Mouse (Mus musculus) right cerebral cortex, postnatal 14 days (tissue): ENCODE data around the gene Dtd2.
A peak's percentile ranks its signal among the peaks of the same experiment; 100 is the strongest.

Experiments used
- DNase-seq: peaks from one replicate; pipeline ENCODE4 v3.0.0; 2022

Dtd2 gene

DNA sequence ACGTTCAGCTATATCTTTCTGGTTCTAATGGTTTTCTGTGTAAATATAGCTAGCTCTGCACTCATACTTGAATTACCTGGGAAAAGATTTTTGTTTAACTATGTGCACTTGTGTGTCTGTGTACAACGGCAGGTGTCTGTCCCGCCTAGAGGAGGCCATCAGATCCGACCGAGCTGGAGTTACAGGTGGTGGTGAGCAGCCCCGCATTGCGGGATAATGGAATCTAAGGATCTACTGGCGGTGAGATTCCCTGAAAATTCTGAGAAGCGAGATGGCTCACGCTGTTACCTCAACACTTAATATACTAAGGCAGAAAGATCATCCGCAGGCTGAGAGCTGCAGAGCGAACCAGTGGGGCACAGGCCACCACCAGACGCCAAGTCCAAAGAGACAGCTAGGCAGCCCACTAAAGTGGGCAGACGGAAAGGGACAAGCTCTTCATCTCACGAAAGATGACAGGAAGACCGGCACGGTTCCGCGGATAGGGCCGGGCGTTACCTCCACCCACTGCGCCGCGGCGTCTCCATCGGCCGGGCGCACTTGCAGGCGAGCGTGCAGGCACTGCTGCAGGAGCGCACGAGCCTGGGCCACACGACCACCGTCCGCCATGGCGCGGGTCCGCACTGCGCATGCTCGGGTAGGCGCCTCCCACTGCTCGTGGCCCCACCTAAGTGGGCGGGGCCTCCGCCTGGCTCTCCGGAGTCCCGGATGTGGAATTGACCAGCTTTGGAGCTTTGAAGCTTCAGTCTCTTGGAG is at the start of gene Dtd2:
Gene Dtd2, minus strand, starts transcription at position 625 of the 756 bp plus-strand sequence.
- DNase-seq = peak; percentile 97

- DNase-seq = no peak
Observed at GRCm38 (mm10) chr12:52049324-52049723, 43.0 kb upstream of the Dtd2 start.

- no peak for DNase-seq
Observed at GRCm38 (mm10) chr12:52046371-52046770, 40.1 kb upstream of the Dtd2 start.

- DNase-seq = peak; percentile 9
Observed at GRCm38 (mm10) chr12:52042818-52043336, 36.6 kb upstream of the Dtd2 start.

DNA sequence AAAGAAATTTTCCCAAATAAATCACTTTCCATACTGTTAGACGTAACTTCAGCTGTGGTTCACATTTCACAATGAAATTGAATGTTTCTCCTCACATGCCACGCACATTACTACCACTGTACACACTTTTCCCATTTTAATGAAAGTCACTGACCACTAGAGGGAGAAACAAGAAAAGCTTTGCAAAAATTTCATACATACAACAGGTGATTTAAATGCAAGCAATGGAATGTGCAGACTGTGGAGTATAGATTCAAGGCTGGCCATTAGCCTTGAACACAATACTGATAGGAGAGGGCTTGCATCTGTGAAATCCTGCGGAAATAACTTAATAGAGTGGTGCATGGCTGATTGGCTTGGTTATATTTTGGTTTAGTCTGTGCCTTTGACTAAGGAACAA is 32.1 kb upstream of the Dtd2 start:
- DNase-seq = no peak

GRCm38 (mm10) chr12:52034956-52035355 is 28.7 kb upstream of the Dtd2 start:
- no peak for DNase-seq

GRCm38 (mm10) chr12:52032276-52032675 is 26.0 kb upstream of the Dtd2 start:
- no peak for DNase-seq

GRCm38 (mm10) chr12:52027963-52028362 is 21.7 kb upstream of the Dtd2 start, which contains the start of gene Gpr33:
TSS of gene Gpr33 (minus strand) at chr12:52028063.
- no peak for DNase-seq

DNA sequence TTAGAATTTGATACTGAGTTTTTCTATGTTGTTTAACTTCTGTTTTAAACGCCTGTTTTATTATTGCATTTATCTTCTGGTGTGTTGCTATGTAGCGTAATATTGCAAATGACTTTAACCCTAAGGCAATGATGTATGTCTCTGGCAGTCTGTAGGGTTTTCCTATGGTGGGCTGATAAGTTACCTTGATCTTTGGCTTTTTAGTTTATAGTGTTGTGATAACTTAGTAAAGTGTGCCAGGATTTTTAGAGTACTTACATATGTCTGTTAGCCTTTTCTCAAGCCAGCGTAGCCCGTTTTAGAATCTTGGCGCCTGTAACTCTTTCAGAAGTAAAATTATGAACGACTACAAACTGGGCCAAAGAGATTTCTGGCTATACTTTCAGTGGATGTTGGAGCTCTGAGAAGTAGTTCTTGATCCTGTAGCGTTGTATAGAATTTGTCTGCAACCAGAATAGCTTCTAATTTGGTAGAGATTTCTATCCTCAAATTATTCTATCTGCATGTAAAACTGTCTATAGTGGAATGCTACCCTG is 8.3 kb upstream of the Dtd2 start:
- DNase-seq = no peak

- DNase-seq = no peak
Observed at GRCm38 (mm10) chr12:52014044-52014443, 7.7 kb upstream of the Dtd2 start.

- no peak for DNase-seq
Observed at GRCm38 (mm10) chr12:52013274-52013673, 7.0 kb upstream of the Dtd2 start.

DNA sequence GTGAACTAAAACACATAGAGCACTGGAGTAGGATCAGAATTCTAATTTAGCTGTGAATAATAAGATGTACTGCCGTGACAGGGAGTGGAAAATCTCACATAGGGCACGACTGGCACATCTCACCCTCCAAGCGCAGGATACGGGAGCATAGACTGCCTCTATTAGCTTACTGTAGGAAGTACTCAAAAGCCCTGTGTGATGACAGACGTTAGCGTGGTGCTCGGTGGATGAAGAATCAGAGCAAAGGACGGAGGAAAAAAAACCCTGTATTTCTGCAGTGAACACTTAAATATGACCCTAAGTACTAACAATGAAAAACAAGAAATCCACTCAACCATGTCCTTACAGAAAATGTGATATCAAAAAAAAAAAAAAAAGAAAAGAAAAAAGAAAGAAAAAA is 5.9 kb upstream of the Dtd2 start:
- DNase-seq = no peak

DNA sequence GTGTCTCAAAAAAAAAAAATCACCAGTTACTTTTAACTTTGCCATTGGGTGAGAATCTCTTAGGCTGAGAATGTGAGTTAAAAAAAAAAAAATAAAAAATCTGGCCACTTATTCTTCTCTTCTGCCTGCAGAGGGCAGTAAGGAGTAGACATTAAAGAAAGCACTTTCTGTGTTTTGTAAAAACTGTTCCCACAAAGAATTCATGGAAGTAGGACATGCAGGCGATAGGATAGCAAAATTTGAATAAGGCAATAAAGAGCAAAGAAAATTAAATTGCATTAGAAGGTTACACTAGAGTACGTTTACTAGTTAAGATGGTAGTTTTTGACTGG is 4.3 kb upstream of the Dtd2 start:
- no peak for DNase-seq

DNA sequence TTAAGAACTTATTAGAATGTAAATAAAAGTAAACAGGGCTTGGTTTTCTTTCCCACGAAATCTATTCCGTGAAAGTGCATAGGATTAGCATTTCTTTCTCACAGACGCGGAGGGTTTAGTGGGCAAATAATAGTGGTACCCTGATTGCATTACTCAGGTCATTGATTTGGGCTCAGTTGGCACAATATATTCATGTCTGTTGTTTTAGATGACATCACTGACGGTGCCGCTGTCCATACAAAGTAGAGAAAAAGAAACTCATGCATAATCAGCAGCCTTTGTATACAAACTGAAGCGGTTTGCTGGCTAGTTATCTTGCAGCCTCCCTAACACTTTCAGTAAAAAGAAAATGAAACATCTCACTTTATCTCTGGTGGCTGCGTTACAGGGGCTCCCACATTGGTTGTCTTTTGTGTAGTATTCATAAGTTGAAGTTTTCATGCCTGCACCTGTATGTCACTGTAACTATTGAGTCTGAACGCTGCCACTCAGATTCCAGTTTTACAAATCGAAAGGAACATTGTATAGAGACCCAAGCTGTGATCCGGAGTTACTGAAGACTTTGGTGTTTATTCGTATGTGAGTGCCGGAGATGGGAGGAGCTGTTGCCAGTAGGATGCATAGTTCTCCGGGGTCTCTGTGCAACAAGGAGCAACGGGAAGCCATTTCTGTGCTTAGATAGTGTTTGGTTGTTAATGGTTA is 3.8 kb upstream of the Dtd2 start:
- DNase-seq = no peak

DNA sequence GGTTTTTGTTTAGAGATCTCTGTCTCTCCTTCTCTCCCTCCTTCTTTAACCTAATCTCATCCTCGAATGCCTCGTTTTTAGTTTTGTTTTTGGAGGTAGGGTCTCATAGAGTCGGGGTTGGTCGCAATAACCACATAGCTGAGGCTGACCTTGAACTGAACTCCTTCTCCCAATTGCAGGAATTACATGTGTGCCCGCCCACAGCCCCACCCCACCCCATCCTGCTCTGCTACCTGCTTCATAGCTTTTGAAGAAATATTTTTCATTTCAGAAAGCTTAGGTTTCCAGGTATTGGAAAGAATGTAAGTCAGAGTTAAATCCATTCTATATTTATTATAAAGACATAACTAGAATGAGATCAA is 313 bp upstream of the Dtd2 start:
- no peak for DNase-seq

GRCm38 (mm10) chr12:52002746-52003145 is 3.6 kb downstream of the Dtd2 start:
- DNase-seq = no peak

GRCm38 (mm10) chr12:52001544-52001943 is 4.8 kb downstream of the Dtd2 start:
- peak; percentile 36 for DNase-seq

GRCm38 (mm10) chr12:51998366-51998932 is 7.9 kb downstream of the Dtd2 start:
- no peak for DNase-seq

DNA sequence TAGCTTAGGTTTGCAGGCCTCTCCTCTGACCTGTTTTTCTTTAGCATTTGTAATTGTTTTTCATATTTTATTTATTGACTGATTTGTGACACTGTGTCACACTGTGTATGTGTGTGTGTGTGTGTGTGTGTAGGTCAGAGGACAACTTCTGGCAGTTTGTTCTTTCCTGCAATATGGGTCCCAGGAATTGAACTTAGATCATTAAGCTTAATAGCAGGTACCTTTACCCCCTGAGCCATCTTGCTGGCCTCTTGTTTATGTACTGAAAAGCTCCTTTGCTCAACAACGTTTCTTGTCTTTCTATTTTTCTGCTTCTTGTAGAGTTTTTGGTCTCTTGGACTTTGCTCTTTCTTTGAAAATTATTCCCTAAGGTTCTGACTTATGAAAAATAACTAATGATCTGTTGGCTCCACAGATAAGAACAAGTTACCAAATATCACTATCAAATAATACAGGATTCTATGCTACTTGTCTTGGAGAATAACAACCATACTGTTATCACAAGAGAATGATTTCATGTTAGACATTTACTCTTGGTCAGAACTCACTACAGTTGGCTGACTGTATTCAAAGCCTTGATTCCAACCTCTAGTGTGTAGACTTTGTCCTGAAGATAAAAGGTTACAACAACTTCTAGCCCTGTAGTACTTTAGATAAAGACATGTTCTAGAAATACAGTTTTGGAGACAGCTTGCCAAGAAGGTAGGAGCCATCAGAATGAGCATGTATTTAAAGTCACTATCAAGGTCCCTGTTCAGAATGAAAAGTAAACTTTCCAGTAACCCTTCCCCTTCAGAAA is 10.4 kb downstream of the Dtd2 start:
- no peak for DNase-seq

DNA sequence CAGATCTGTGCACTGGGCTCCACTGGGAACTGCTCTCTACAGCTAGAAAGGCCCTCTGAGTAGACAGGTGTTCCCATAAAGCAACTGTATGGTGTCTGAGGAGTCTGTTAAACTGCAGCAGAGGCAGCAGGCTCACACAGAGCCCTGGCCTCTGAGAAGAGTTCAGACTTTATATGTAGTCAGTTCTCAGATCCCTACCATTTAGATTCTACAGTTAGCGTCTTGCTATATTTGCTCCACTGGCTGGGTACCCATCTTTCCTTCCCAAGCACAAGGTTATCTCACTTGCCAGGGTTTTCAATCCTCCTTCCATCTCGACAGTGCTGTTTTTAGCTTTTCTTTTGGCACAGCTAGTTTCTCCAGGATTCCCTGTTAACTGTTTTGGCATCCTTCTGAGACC is 15.7 kb downstream of the Dtd2 start:
- DNase-seq = no peak

- no peak for DNase-seq
Observed at GRCm38 (mm10) chr12:51988536-51988935, 17.8 kb downstream of the Dtd2 start.

DNA sequence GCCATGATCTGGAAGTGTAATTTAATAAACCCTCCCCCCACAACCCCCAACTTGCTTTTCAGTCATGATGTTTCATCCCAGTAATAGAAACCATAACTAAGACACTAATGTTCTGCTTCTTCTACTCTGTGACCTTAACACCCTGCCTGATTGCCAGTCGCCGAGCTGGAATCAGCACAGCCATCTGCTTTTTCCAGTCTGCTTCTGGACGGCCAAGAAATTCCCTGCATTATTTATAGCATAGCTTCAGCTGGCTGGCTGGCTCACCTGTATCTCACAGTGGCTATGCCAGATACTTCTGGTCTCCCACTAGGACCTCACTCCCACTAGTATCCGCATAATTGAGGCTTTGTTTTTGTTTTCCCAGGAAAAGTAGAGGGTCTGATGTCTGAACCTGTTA is 20.5 kb downstream of the Dtd2 start:
- no peak for DNase-seq

GRCm38 (mm10) chr12:51985163-51985748 is 21.0 kb downstream of the Dtd2 start:
- no peak for DNase-seq
